Mouse (Mus musculus): ENCODE measurements at regions not wholly inside any gene's neighbourhood (a gene's known extent, or its start where the extent isn't known, plus 50 kb on each side); places are given as distances from the start of the nearest gene placed in this dataset.

GRCm38 (mm10) chr8:89392749-89393148, 348.8 kb upstream of the Sall1 start:
- no peak overlapping the region for H3K4me2 ChIP-seq (ENCODE audit: low read depth, low read length)
- no peak overlapping the region for H3K27ac ChIP-seq (ENCODE audit: low read length)
- no peak for ATAC-seq
- 76% methylated on average over 6 of the region's 6 CpGs for WGBS
- no peaks in the 10 kb centered on the region for H3K36me3 ChIP-seq (ENCODE audit: control insufficient read depth, insufficient read depth, low read length)
- H3K9ac ChIP-seq (ENCODE audit: low read depth, low read length): no peak overlapping the region
- no peak overlapping the region for H3K4me3 ChIP-seq (ENCODE audit: low read length)
- H3K9me3 ChIP-seq (ENCODE audit: control insufficient read depth, low read length): no peaks in the 10 kb centered on the region
- H3K4me1 ChIP-seq (ENCODE audit: control insufficient read depth, insufficient read depth, low read length): 0 out of 2 replicates have a peak, but pooled peaks cover 7% of the 10 kb centered on the region
- no peaks in the 10 kb centered on the region for H3K27me3 ChIP-seq (replicated peaks; ENCODE audit: control insufficient read depth, insufficient read depth, low read length)

- no peak overlapping the region for H3K4me3 ChIP-seq (ENCODE audit: low read length)
- WGBS: 27% methylated on average over 6 of the region's 6 CpGs
- H3K36me3 ChIP-seq (ENCODE audit: control insufficient read depth, insufficient read depth, low read length): no peaks in the 10 kb centered on the region
- no peak overlapping the region for H3K9ac ChIP-seq (ENCODE audit: low read depth, low read length)
- ATAC-seq: no peak
- H3K4me2 ChIP-seq (ENCODE audit: low read depth, low read length): no peak overlapping the region
- H3K27ac ChIP-seq (ENCODE audit: low read length): no peak overlapping the region
- 0 out of 2 replicates have a peak, but pooled peaks cover 9% of the 10 kb centered on the region for H3K4me1 ChIP-seq (ENCODE audit: control insufficient read depth, insufficient read depth, low read length)
- no peaks in the 10 kb centered on the region for H3K27me3 ChIP-seq (replicated peaks; ENCODE audit: control insufficient read depth, insufficient read depth, low read length)
- no peaks in the 10 kb centered on the region for H3K9me3 ChIP-seq (ENCODE audit: control insufficient read depth, low read length)
Measured at GRCm38 (mm10) chr8:89388761-89389160, 344.8 kb upstream of the Sall1 start.

GRCm38 (mm10) chr8:89387295-89387694, 343.3 kb upstream of the Sall1 start:
- Histone ChIP-seq H3K4me3 (ENCODE audit: low read length) (no peak overlapping the region), H3K4me1 (ENCODE audit: control insufficient read depth, insufficient read depth, low read length) (0 out of 2 replicates have a peak, but pooled peaks cover 9% of the 10 kb centered on the region), H3K36me3 (ENCODE audit: control insufficient read depth, insufficient read depth, low read length) (no peaks in the 10 kb centered on the region), H3K9ac (ENCODE audit: low read depth, low read length) (no peak overlapping the region), H3K9me3 (ENCODE audit: control insufficient read depth, low read length) (no peaks in the 10 kb centered on the region), H3K4me2 (ENCODE audit: low read depth, low read length) (no peak overlapping the region), H3K27me3 (replicated peaks; ENCODE audit: control insufficient read depth, insufficient read depth, low read length) (no peaks in the 10 kb centered on the region), H3K27ac (ENCODE audit: low read length) (no peak overlapping the region)
- ATAC-seq: no peak
- 23% methylated on average over 8 of the region's 8 CpGs for WGBS

GRCm38 (mm10) chr8:89385028-89385427, 341.1 kb upstream of the Sall1 start:
- Histone ChIP-seq H3K36me3 (ENCODE audit: control insufficient read depth, insufficient read depth, low read length) (no peaks in the 10 kb centered on the region), H3K9me3 (ENCODE audit: control insufficient read depth, low read length) (no peaks in the 10 kb centered on the region), H3K9ac (ENCODE audit: low read depth, low read length) (no peak overlapping the region), H3K4me2 (ENCODE audit: low read depth, low read length) (no peak overlapping the region), H3K4me3 (ENCODE audit: low read length) (no peak overlapping the region), H3K27ac (ENCODE audit: low read length) (no peak overlapping the region), H3K27me3 (replicated peaks; ENCODE audit: control insufficient read depth, insufficient read depth, low read length) (no peaks in the 10 kb centered on the region), H3K4me1 (ENCODE audit: control insufficient read depth, insufficient read depth, low read length) (0 out of 2 replicates have a peak, but pooled peaks cover 9% of the 10 kb centered on the region)
- ATAC-seq: no peak
- WGBS: 77% methylated on average over 5 of the region's 5 CpGs

- Histone ChIP-seq H3K36me3 (ENCODE audit: control insufficient read depth, insufficient read depth, low read length) (no peaks in the 10 kb centered on the region), H3K9me3 (ENCODE audit: control insufficient read depth, low read length) (no peaks in the 10 kb centered on the region), H3K9ac (ENCODE audit: low read depth, low read length) (no peak overlapping the region), H3K4me3 (ENCODE audit: low read length) (no peak overlapping the region), H3K27ac (ENCODE audit: low read length) (no peak overlapping the region), H3K27me3 (replicated peaks; ENCODE audit: control insufficient read depth, insufficient read depth, low read length) (no peaks in the 10 kb centered on the region), H3K4me2 (ENCODE audit: low read depth, low read length) (no peak overlapping the region), H3K4me1 (ENCODE audit: control insufficient read depth, insufficient read depth, low read length) (0 out of 2 replicates have a peak, but pooled peaks cover 9% of the 10 kb centered on the region)
- ATAC-seq: no peak
- WGBS: 71% methylated on average over 5 of the region's 5 CpGs
Measured at GRCm38 (mm10) chr8:89383781-89384180, 339.8 kb upstream of the Sall1 start.

- H3K9ac ChIP-seq (ENCODE audit: low read depth, low read length): no peak overlapping the region
- WGBS: 53% methylated on average over 9 of the region's 9 CpGs
- 0 out of 2 replicates have a peak, but pooled peaks cover 2% of the 10 kb centered on the region for H3K4me1 ChIP-seq (ENCODE audit: control insufficient read depth, insufficient read depth, low read length)
- H3K4me2 ChIP-seq (ENCODE audit: low read depth, low read length): no peak overlapping the region
- H3K27me3 ChIP-seq (replicated peaks; ENCODE audit: control insufficient read depth, insufficient read depth, low read length): no peaks in the 10 kb centered on the region
- no peaks in the 10 kb centered on the region for H3K36me3 ChIP-seq (ENCODE audit: control insufficient read depth, insufficient read depth, low read length)
- ATAC-seq: no peak
- no peak overlapping the region for H3K27ac ChIP-seq (ENCODE audit: low read length)
- H3K9me3 ChIP-seq (ENCODE audit: control insufficient read depth, low read length): no peaks in the 10 kb centered on the region
- no peak overlapping the region for H3K4me3 ChIP-seq (ENCODE audit: low read length)
Measured at GRCm38 (mm10) chr8:89382538-89383380, 338.8 kb upstream of the Sall1 start.

- Histone ChIP-seq H3K36me3 (ENCODE audit: control insufficient read depth, insufficient read depth, low read length) (no peaks in the 10 kb centered on the region), H3K9ac (ENCODE audit: low read depth, low read length) (no peak overlapping the region), H3K27ac (ENCODE audit: low read length) (no peak overlapping the region), H3K9me3 (ENCODE audit: control insufficient read depth, low read length) (no peaks in the 10 kb centered on the region), H3K4me3 (ENCODE audit: low read length) (no peak overlapping the region), H3K27me3 (replicated peaks; ENCODE audit: control insufficient read depth, insufficient read depth, low read length) (no peaks in the 10 kb centered on the region), H3K4me1 (ENCODE audit: control insufficient read depth, insufficient read depth, low read length) (no peaks in the 10 kb centered on the region), H3K4me2 (ENCODE audit: low read depth, low read length) (no peak overlapping the region)
- WGBS: 77% methylated on average over 9 of the region's 9 CpGs
- no peak for ATAC-seq
Measured at GRCm38 (mm10) chr8:89380436-89380835, 336.5 kb upstream of the Sall1 start.

- WGBS: 88% methylated on average over 3 of the region's 3 CpGs
- Histone ChIP-seq H3K4me1 (ENCODE audit: control insufficient read depth, insufficient read depth, low read length) (no peaks in the 10 kb centered on the region), H3K9me3 (ENCODE audit: control insufficient read depth, low read length) (no peaks in the 10 kb centered on the region)
Measured at GRCm38 (mm10) chr8:89372761-89373160, 328.8 kb upstream of the Sall1 start.

GRCm38 (mm10) chr8:89371773-89372132, 327.8 kb upstream of the Sall1 start:
- Histone ChIP-seq H3K36me3 (ENCODE audit: control insufficient read depth, insufficient read depth, low read length) (no peaks in the 10 kb centered on the region), H3K27ac (ENCODE audit: low read length) (no peak overlapping the region), H3K9ac (ENCODE audit: low read depth, low read length) (no peak overlapping the region), H3K27me3 (replicated peaks; ENCODE audit: control insufficient read depth, insufficient read depth, low read length) (no peaks in the 10 kb centered on the region), H3K4me2 (ENCODE audit: low read depth, low read length) (no peak overlapping the region), H3K4me3 (ENCODE audit: low read length) (no peak overlapping the region), H3K9me3 (ENCODE audit: control insufficient read depth, low read length) (no peaks in the 10 kb centered on the region), H3K4me1 (ENCODE audit: control insufficient read depth, insufficient read depth, low read length) (no peaks in the 10 kb centered on the region)
- 36% methylated on average over 4 of the region's 4 CpGs for WGBS
- ATAC-seq: no peak

More at GRCm38 (mm10) chr8:89372761-89373160, 328.8 kb upstream of the Sall1 start:
- Histone ChIP-seq H3K27me3 (replicated peaks; ENCODE audit: control insufficient read depth, insufficient read depth, low read length) (no peaks in the 10 kb centered on the region), H3K9ac (ENCODE audit: low read depth, low read length) (no peak overlapping the region), H3K4me3 (ENCODE audit: low read length) (no peak overlapping the region), H3K4me2 (ENCODE audit: low read depth, low read length) (no peak overlapping the region), H3K27ac (ENCODE audit: low read length) (no peak overlapping the region), H3K36me3 (ENCODE audit: control insufficient read depth, insufficient read depth, low read length) (no peaks in the 10 kb centered on the region)
- ATAC-seq: no peak

All from intestine, embryonic 16.5 days (tissue).